Mouse (Mus musculus) heart, postnatal 4 days (tissue): ENCODE data around the gene Olfr1084. TPM values are rescaled to one million over a fixed set of nuclear protein-coding genes. Genes with fewer than 3 reads are reported as not detected.
"Not testable (repeated sequence)": the region's sequence is repeated elsewhere in the genome, so short reads cannot be mapped to it uniquely, and the experiment has no call there.

Source experiments
- DNase-seq: peaks from one replicate; pipeline ENCODE4 v3.0.0; 2021
- total RNA-seq, 2 experiments: library from RNA; stranded (reverse); gene quantifications; 2 replicates each; pipeline ENCODE4 v1.2.3; 2021

Gene Olfr1084
- total RNA-seq, result not detected

- DNase-seq, result not testable (repeated sequence)
Observed at GRCm38 (mm10) chr2:86639625-86640024, at the start of gene Olfr1084. Gene Olfr1084, minus strand, starts transcription at chr2:86639725.

- DNase-seq, result no peak
Observed at GRCm38 (mm10) chr2:86679992-86680391, 40.5 kb upstream of the Olfr1084 start, which contains the start of gene Olfr1086. Gene Olfr1086, minus strand, starts transcription at chr2:86680092.

DNA sequence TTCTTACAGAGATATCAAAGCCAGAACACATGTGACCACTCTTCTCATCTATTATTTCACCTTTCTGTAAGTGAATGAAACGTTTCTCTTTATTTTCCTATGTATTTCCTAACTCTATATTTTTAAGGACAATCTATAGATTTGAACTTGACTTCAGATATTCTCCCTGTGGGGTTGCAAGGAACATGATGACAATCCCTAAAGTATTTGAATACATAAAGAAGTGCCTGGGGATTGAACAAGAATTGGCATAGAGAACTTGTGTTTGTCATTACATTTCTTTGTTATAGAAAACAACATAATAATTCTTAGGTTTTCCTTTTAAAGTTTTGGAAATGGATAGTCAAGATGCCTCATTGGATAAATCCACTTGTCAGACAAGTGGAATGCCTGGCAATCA is 22.4 kb upstream of the Olfr1084 start, which contains the start of gene Olfr1085:
TSS of gene Olfr1085 (minus strand) at position 101 of the 400 bp plus-strand sequence.
- DNase-seq, result no peak

DNA sequence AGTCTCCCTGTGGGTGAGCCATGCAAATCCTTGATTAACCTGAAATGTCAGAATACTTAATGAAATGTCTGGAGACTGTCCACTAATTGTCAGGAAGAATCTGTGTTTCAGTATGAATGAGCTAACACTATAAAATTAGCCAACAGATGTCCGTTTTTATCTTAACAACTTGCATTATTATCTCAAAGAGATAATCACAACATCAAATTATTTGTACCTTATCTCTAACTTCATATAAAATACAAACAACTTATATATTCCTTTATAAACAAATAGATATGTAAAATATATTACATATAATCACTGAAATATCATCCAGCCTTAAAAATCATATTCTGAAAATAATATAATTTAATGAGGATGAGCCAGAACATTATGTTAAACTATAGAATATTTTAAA is 40.7 kb downstream of the Olfr1084 start, which contains the start of gene Olfr1082:
TSS of gene Olfr1082 (minus strand) at position 101 of the 400 bp plus-strand sequence.
- DNase-seq, result not testable (repeated sequence)

Other genes with a start within 250 kb of the Olfr1084 start
- not detected for gene Olfr1061, start 225.7 kb downstream of the Olfr1084 start, total RNA-seq
- not detected for gene Olfr1062, start 213.0 kb downstream of the Olfr1084 start, total RNA-seq
- not detected for gene Olfr1065, start 189.1 kb downstream of the Olfr1084 start, total RNA-seq
- gene Olfr1066, start 183.5 kb downstream of the Olfr1084 start, total RNA-seq, result not detected
- gene Olfr228, start 152.3 kb downstream of the Olfr1084 start, total RNA-seq, result not detected
- gene Olfr1076, start 131.3 kb downstream of the Olfr1084 start, total RNA-seq, result not detected
- gene Olfr1079, start 97.2 kb downstream of the Olfr1084 start, total RNA-seq, result not detected
- gene Olfr1080, start 81.5 kb downstream of the Olfr1084 start, total RNA-seq, result not detected
- not detected for gene Olfr1082, start 40.8 kb downstream of the Olfr1084 start, total RNA-seq
- not detected for gene Olfr1085, start 22.3 kb upstream of the Olfr1084 start, total RNA-seq
- not detected for gene Olfr1086, start 40.4 kb upstream of the Olfr1084 start, total RNA-seq
- not detected for gene Olfr1087, start 58.7 kb upstream of the Olfr1084 start, total RNA-seq
- gene Olfr1089, start 94.0 kb upstream of the Olfr1084 start, total RNA-seq, result not detected
- gene Olfr1090, start 119.3 kb upstream of the Olfr1084 start, total RNA-seq, result not detected
- gene Olfr1093, start 142.8 kb upstream of the Olfr1084 start, total RNA-seq, result not detected
- not detected for gene Olfr141, start 170.3 kb upstream of the Olfr1084 start, total RNA-seq
- gene Olfr1094, start 184.9 kb upstream of the Olfr1084 start, total RNA-seq, result not detected
- gene Olfr1095, start 212.0 kb upstream of the Olfr1084 start, total RNA-seq, result not detected
- not detected for gene Gm13723, start 235.1 kb upstream of the Olfr1084 start, total RNA-seq